Mouse (Mus musculus) forebrain, embryonic 13.5 days (tissue): Measurements from ENCODE around the gene Fam110a. TPM values are rescaled to one million over a fixed set of nuclear protein-coding genes. Genes with fewer than 3 reads are reported as not detected.

ENCODE experiments used
- ATAC-seq: fragments of 200-750 bp; cut with Nextera tagmentation; 2 replicates; pipeline ENCODE4 v1.8.0; 2017
- H3K27ac ChIP-seq: fragments of 300-500 bp; sonication (generic); 2 replicates; pipeline ENCODE4 v1.5.1; 2015; ENCODE audit warnings: inconsistent platforms, mild to moderate bottlenecking, moderate library complexity
- H3K27me3 ChIP-seq: fragments of 300-500 bp; sonication (generic); 2 replicates; pipeline ENCODE4 v1.6.1; 2015; ENCODE audit warnings: mild to moderate bottlenecking, inconsistent platforms
- H3K36me3 ChIP-seq: fragments of 300-500 bp; sonication (generic); 2 replicates; pipeline ENCODE4 v1.6.1; 2015; ENCODE audit warnings: mild to moderate bottlenecking, inconsistent platforms; ENCODE audit not compliant: poor library complexity, severe bottlenecking
- H3K4me1 ChIP-seq: fragments of 300-500 bp; sonication (generic); 2 replicates; pipeline ENCODE4 v1.6.1; 2015; ENCODE audit warnings: inconsistent platforms
- H3K4me2 ChIP-seq: fragments of 300-500 bp; sonication (generic); 2 replicates; pipeline ENCODE4 v1.6.1; 2015; ENCODE audit warnings: inconsistent platforms, mild to moderate bottlenecking, moderate library complexity
- H3K4me3 ChIP-seq: fragments of 300-500 bp; sonication (generic); 2 replicates; pipeline ENCODE4 v1.5.1; 2015; ENCODE audit warnings: mild to moderate bottlenecking, inconsistent platforms
- H3K9ac ChIP-seq: fragments of 300-500 bp; sonication (generic); 2 replicates; pipeline ENCODE4 v1.6.1; 2015; ENCODE audit warnings: mild to moderate bottlenecking, inconsistent platforms
- H3K9me3 ChIP-seq: fragments of 300-500 bp; sonication (generic); replicated peaks from 2 replicates; pipeline ENCODE4 v1.6.1; 2016; ENCODE audit warnings: inconsistent platforms
- WGBS: fragments of 180-500 bp; shearing (Covaris S2); methylation state at CpG from one replicate; pipeline ENCODE4 v1.1.7; 2015; 5-methylcytosine and 5-hydroxymethylcytosine counted together
- polyA plus RNA-seq: library from polyadenylated mRNA; unstranded; fragments of >200 nt; fragmentation: Nextera tagmentation; extraction: Ambion mirVana; gene quantifications from 2 replicates; pipeline ENCODE4 v1.2.1, GENCODE M21; 2015

Fam110a gene
- polyA plus RNA-seq, 1 experiment from 2014 or later = 88.9 TPM

- no peak within 1 kb of the TSS for H3K27ac ChIP-seq
- no peak within 1 kb of the TSS for H3K9ac ChIP-seq
- no peaks in the 10 kb centered on the region for H3K36me3 ChIP-seq
- peak; percentile 46 for ATAC-seq
- 6% methylated on average over 35 of the region's 35 CpGs for WGBS
- H3K4me3 ChIP-seq = 0 out of 2 replicates have a peak within 1 kb of the TSS, but pooled peaks have one; percentile 0
- H3K27me3 ChIP-seq = peaks cover 74% of the 10 kb centered on the region
- H3K4me2 ChIP-seq = 0 out of 2 replicates have a peak within 1 kb of the TSS, but pooled peaks have one; percentile 17
- peaks cover 16% of the 10 kb centered on the region for H3K4me1 ChIP-seq
- H3K9me3 ChIP-seq = no peaks in the 10 kb centered on the region
Measured at GRCm38 (mm10) chr2:151996229-151997189, 16.5 kb upstream of the Fam110a start, which contains the start of gene Slc52a3. Gene Slc52a3, plus strand, starts transcription at chr2:151996511.

- H3K36me3 ChIP-seq = no peaks in the 10 kb centered on the region
- peak; percentile 20; the same call in 1 of the 2 replicates for ATAC-seq
- H3K4me2 ChIP-seq = peak overlapping the region; percentile 48
- H3K4me1 ChIP-seq = peaks cover 25% of the 10 kb centered on the region
- WGBS = 6% methylated on average over 22 of the region's 22 CpGs
- H3K9ac ChIP-seq = no peak overlapping the region
- no peak overlapping the region for H3K27ac ChIP-seq
- H3K4me3 ChIP-seq = no peak overlapping the region; the same call in 1 of the 2 replicates
- no peaks in the 10 kb centered on the region for H3K9me3 ChIP-seq
- H3K27me3 ChIP-seq = peaks cover 58% of the 10 kb centered on the region
Measured at GRCm38 (mm10) chr2:151994350-151995122, 14.5 kb upstream of the Fam110a start.

- peak overlapping the region; percentile 72 for H3K27ac ChIP-seq
Measured at GRCm38 (mm10) chr2:151991446-151991845, 11.4 kb upstream of the Fam110a start.

GRCm38 (mm10) chr2:151990985-151991394 is 11.0 kb upstream of the Fam110a start:
- Histone ChIP-seq H3K9me3 (no peaks in the 10 kb centered on the region), H3K36me3 (no peaks in the 10 kb centered on the region), H3K4me3 (no peak overlapping the region), H3K4me1 (peaks cover 25% of the 10 kb centered on the region), H3K27ac (peak overlapping the region; percentile 72), H3K4me2 (no peak overlapping the region), H3K27me3 (peaks cover 25% of the 10 kb centered on the region), H3K9ac (no peak overlapping the region)
- ATAC-seq = peak; percentile 81
- WGBS = 30% methylated on average over 1 of the region's 1 CpGs

More at GRCm38 (mm10) chr2:151991446-151991845, 11.4 kb upstream of the Fam110a start:
- 0 out of 2 replicates have a peak, but pooled peaks have one; percentile 46 for ATAC-seq
- 55% methylated on average over 5 of the region's 5 CpGs for WGBS
- Histone ChIP-seq H3K27me3 (peaks cover 29% of the 10 kb centered on the region), H3K9me3 (no peaks in the 10 kb centered on the region), H3K4me1 (peaks cover 25% of the 10 kb centered on the region), H3K4me3 (no peak overlapping the region), H3K9ac (no peak overlapping the region), H3K36me3 (no peaks in the 10 kb centered on the region), H3K4me2 (no peak overlapping the region)

GRCm38 (mm10) chr2:151988978-151989377 is 9.0 kb upstream of the Fam110a start:
- no peak for ATAC-seq

GRCm38 (mm10) chr2:151986958-151987357 is 6.9 kb upstream of the Fam110a start:
- no peak overlapping the region for H3K27ac ChIP-seq
- no peak overlapping the region for H3K4me3 ChIP-seq
- H3K9ac ChIP-seq = no peak overlapping the region
- H3K36me3 ChIP-seq = no peaks in the 10 kb centered on the region
- ATAC-seq = no peak
- peaks cover 16% of the 10 kb centered on the region for H3K4me1 ChIP-seq
- H3K27me3 ChIP-seq = no peaks in the 10 kb centered on the region
- WGBS = 86% methylated on average over 8 of the region's 8 CpGs
- H3K9me3 ChIP-seq = no peaks in the 10 kb centered on the region
- H3K4me2 ChIP-seq = no peak overlapping the region

More at GRCm38 (mm10) chr2:151988978-151989377, 9.0 kb upstream of the Fam110a start:
- peaks cover 8% of the 10 kb centered on the region; the same call in 1 of the 2 replicates for H3K27me3 ChIP-seq
- H3K4me2 ChIP-seq = no peak overlapping the region
- WGBS = 65% methylated on average over 2 of the region's 2 CpGs
- no peak overlapping the region for H3K27ac ChIP-seq
- peaks cover 16% of the 10 kb centered on the region for H3K4me1 ChIP-seq
- H3K9ac ChIP-seq = no peak overlapping the region
- H3K36me3 ChIP-seq = no peaks in the 10 kb centered on the region
- no peaks in the 10 kb centered on the region for H3K9me3 ChIP-seq
- no peak overlapping the region for H3K4me3 ChIP-seq

GRCm38 (mm10) chr2:151985426-151986172 is 5.6 kb upstream of the Fam110a start:
- Histone ChIP-seq H3K9ac (no peak overlapping the region), H3K4me1 (peaks cover 7% of the 10 kb centered on the region), H3K4me3 (no peak overlapping the region), H3K36me3 (no peaks in the 10 kb centered on the region), H3K4me2 (no peak overlapping the region), H3K9me3 (no peaks in the 10 kb centered on the region), H3K27ac (no peak overlapping the region), H3K27me3 (no peaks in the 10 kb centered on the region)
- ATAC-seq = no peak
- 80% methylated on average over 7 of the region's 7 CpGs for WGBS

GRCm38 (mm10) chr2:151984019-151984418 is 4.0 kb upstream of the Fam110a start:
- ATAC-seq = no peak
- no peak overlapping the region for H3K4me3 ChIP-seq
- no peaks in the 10 kb centered on the region for H3K36me3 ChIP-seq
- 69% methylated on average over 9 of the region's 9 CpGs for WGBS
- no peak overlapping the region for H3K9ac ChIP-seq
- H3K27ac ChIP-seq = no peak overlapping the region
- no peaks in the 10 kb centered on the region for H3K9me3 ChIP-seq
- peaks cover 13% of the 10 kb centered on the region for H3K4me1 ChIP-seq
- no peak overlapping the region for H3K4me2 ChIP-seq
- H3K27me3 ChIP-seq = no peaks in the 10 kb centered on the region

GRCm38 (mm10) chr2:151982476-151982875 is 2.5 kb upstream of the Fam110a start:
- Histone ChIP-seq H3K27me3 (no peaks in the 10 kb centered on the region), H3K27ac (no peak overlapping the region), H3K4me3 (no peak overlapping the region), H3K4me2 (no peak overlapping the region), H3K9ac (no peak overlapping the region), H3K36me3 (0 out of 2 replicates have a peak, but pooled peaks cover 3% of the 10 kb centered on the region), H3K9me3 (no peaks in the 10 kb centered on the region), H3K4me1 (peaks cover 29% of the 10 kb centered on the region)
- no peak for ATAC-seq

- Histone ChIP-seq H3K4me1 (peaks cover 40% of the 10 kb centered on the region), H3K4me3 (no peak overlapping the region), H3K9me3 (no peaks in the 10 kb centered on the region), H3K4me2 (no peak overlapping the region), H3K27me3 (no peaks in the 10 kb centered on the region), H3K9ac (no peak overlapping the region), H3K27ac (no peak overlapping the region), H3K36me3 (peaks cover 11% of the 10 kb centered on the region; the same call in 1 of the 2 replicates)
- no peak for ATAC-seq
- WGBS = 87% methylated on average over 6 of the region's 6 CpGs
Measured at GRCm38 (mm10) chr2:151981268-151981667, 1.2 kb upstream of the Fam110a start.

- no peaks in the 10 kb centered on the region for H3K27me3 ChIP-seq
- peak overlapping the region; percentile 82 for H3K4me2 ChIP-seq
- peak overlapping the region; percentile 61 for H3K4me3 ChIP-seq
- H3K27ac ChIP-seq = peak overlapping the region; percentile 55
- H3K4me1 ChIP-seq = peaks cover 45% of the 10 kb centered on the region
- peak overlapping the region; percentile 81 for H3K9ac ChIP-seq
- ATAC-seq = peak; percentile 11; the same call in 1 of the 2 replicates
- peaks cover 13% of the 10 kb centered on the region; the same call in 1 of the 2 replicates for H3K36me3 ChIP-seq
- no peaks in the 10 kb centered on the region for H3K9me3 ChIP-seq
- WGBS = 33% methylated on average over 3 of the region's 3 CpGs
Measured at GRCm38 (mm10) chr2:151980355-151980693, 305 bp upstream of the Fam110a start.
